Mouse (Mus musculus) left cerebral cortex, adult 2 months (tissue): ENCODE data around the gene Hist1h2bb. TPM values are rescaled to one million over a fixed set of nuclear protein-coding genes. Genes with fewer than 3 reads are reported as not detected.
"Not testable (repeated sequence)": the region's sequence is repeated elsewhere in the genome, so short reads cannot be mapped to it uniquely, and the experiment has no call there.

Experiments
- DNase-seq, 2 experiments: peaks; one replicate each; pipeline ENCODE4 v3.0.0; 2021 to 2022; ENCODE audit warnings: low spot score in 2 of 2, mixed read lengths in 1 of 2; ENCODE audit errors: extremely low spot score in 1 of 2
- H3K27ac ChIP-seq: fragments of 200-600 bp; 2 replicates; pipeline ENCODE4 v1.8.1; 2022
- H3K4me3 ChIP-seq: fragments of 200-600 bp; 2 replicates; pipeline ENCODE4 v1.8.1; 2022
- CTCF ChIP-seq: fragments of 200-600 bp; IDR thresholded peaks from 2 replicates; pipeline ENCODE4 v1.8.1; 2022; ENCODE audit warnings: antibody characterized with exemption, mild to moderate bottlenecking, moderate library complexity
- intact Hi-C: fragments of 180-260 bp; cut with DNase I; formaldehyde crosslinking; loops from one replicate; pipeline ENCODE4 v1.15.1; 2025
- total RNA-seq, 2 experiments: library from RNA; stranded (reverse); gene quantifications; 2 replicates each; pipeline ENCODE4 v1.2.3; 2021

Gene Hist1h2bb
- total RNA-seq, 2 experiments from 2014 or later: 12.3 to 19.0 TPM

DNA sequence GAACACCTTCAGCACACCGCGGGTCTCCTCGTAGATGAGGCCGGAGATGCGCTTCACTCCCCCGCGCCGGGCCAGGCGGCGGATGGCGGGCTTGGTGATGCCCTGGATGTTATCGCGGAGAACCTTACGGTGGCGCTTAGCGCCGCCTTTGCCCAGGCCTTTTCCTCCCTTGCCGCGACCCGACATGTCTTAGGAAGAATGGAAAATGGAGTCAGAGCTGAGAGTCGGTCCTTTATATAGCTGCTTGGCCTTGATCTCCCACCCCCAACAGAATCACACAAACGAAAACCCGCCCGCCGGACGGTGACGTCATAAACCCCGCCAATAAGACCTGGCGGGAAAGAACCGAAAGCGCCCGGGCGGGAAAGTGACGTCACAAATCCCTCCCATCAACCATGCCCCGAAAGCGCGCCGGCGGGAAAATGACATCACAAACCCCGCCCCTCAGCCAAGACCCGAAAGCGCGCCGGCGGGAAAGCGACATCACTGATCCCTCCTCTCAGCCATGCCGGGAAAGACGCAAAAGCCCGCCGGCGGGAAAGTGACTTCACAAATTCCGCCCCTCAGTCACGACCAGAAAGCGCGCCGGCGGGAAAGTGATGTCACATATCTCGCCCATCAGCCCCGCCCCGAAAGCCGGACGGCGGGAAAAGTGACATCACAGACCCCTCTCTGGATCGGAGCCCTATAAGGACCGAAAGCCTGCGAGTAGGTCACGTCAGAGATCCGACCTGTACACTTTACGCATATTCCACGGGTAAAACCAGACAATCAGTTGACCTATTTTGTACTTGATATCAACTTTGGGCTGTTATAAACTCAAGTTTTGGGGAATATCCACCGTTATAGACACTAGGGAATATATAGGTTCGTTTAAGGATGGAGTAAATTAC lies 14.7 kb downstream of the Hist1h2bb start, which contains the start of gene Hist1h4a:
Gene Hist1h4a (minus strand): TSS at position 259 of the 893 bp plus-strand sequence.
- no peak for TF ChIP-seq CTCF
- intact Hi-C loops: loop anchor here (1.0 to 5.0 kb wide), 4 partner anchors 140 to 1719 kb away; partner anchors contain the start of genes Abt1, Hist1h2ag, Hist1h2be and Hist1h2bj
- H3K27ac ChIP-seq: peak within 1 kb of the TSS; percentile 87
- peak within 1 kb of the TSS; percentile 66 for H3K4me3 ChIP-seq
- DNase-seq: peak; percentile 98 to 99

DNA sequence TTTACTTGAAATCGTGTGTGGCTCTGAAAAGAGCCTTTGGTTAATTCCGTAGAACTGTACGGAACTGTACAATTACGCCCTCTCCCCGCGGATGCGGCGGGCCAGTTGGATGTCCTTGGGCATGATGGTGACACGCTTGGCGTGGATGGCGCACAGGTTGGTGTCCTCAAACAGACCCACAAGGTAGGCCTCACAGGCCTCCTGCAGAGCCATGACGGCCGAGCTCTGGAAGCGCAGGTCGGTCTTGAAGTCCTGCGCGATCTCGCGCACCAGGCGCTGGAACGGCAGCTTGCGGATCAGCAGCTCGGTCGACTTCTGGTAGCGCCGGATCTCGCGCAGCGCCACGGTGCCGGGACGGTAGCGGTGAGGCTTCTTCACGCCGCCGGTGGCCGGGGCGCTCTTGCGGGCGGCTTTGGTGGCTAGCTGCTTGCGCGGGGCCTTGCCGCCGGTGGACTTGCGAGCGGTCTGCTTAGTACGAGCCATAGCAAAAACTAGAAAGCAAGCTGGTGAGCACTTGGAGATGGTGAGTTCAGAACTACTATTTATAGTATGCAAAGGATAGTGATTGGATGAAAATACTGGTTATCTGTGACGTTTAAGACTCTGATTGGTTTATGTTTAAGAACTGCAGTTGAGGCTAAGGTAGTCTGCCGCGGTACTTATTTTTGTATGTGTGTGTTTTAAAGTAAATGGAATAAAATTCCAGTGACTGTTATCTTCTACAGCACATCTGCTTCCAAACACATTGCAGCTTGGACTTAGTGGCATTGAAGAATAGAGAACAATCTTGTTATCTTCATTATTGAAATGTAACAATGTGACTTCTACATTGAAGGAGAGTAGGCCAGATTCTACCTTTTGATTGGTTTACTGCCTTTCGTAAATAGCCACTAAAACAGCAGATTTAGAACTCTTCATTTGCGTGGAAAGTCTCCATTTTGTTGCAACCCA lies 15.6 kb downstream of the Hist1h2bb start, which contains the start of gene Hist1h3a:
Gene Hist1h3a (minus strand): TSS at position 516 of the 951 bp plus-strand sequence.
- peak within 1 kb of the TSS; percentile 90 for H3K27ac ChIP-seq
- intact Hi-C loops: loop anchor here (1.0 to 5.0 kb wide), 4 partner anchors 141 to 1720 kb away; partner anchors contain the start of genes Abt1, Hist1h2ag, Hist1h2be and Hist1h2bj
- peak within 1 kb of the TSS; percentile 66 for H3K4me3 ChIP-seq
- peak; percentile 50 to 57 for DNase-seq

DNA sequence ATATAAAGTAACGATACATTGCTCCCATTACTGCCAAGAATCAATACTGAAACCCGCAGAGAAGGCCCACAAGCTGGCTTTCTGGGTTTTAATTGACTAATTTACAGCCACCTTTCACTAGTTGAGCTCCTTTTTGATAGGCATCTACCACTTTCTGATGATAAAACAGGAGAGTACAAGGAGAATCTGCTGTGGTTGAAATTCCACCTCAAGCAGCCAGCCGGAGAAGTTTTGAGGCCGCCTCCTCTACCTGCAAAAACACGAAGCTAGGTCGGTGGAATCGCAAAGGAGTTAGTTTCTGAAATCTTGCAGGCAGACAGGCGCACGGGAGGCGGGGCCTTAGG lies 16.7 kb downstream of the Hist1h2bb start:
- peak overlapping the region; percentile 90 for H3K27ac ChIP-seq

DNA sequence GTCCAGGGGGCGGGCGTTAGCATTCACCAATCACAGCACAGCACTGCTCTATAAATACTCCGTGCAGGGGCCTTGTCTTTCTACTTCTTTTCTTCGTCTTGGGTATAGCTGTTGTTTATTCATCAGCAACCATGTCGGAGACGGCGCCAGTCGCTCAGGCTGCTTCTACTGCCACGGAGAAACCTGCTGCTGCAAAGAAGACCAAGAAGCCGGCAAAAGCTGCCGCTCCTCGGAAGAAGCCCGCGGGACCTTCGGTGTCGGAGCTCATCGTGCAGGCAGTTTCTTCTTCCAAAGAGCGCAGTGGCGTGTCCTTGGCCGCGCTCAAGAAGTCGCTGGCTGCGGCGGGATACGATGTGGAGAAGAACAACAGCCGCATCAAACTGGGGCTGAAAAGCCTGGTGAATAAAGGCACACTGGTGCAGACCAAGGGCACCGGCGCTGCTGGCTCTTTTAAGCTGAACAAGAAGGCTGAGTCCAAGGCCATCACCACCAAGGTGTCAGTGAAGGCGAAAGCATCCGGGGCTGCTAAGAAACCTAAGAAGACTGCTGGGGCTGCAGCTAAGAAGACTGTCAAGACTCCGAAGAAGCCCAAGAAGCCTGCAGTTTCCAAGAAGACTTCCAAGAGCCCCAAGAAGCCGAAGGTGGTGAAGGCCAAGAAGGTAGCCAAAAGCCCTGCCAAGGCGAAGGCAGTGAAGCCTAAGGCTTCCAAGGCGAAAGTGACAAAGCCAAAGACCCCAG lies 17.2 kb downstream of the Hist1h2bb start, which contains the start of gene Hist1h1a:
Gene Hist1h1a (plus strand): TSS at position 81 of the 738 bp plus-strand sequence.
- peak; percentile 77 to 78 for DNase-seq
- intact Hi-C loops: loop anchor here (5.0 kb wide), 3 partner anchors 181 to 1721 kb away; partner anchors contain the start of genes Abt1, Hist1h2ag, Hist1h2bj and Hist1h4d
- TF ChIP-seq CTCF: no peak

More for the DNA sequence above, 16.7 kb downstream of the Hist1h2bb start:
- TF ChIP-seq CTCF: no peak
- no peak for DNase-seq
- intact Hi-C loops: loop anchor here (5.0 kb wide), 3 partner anchors 181 to 1721 kb away; partner anchors contain the start of genes Abt1, Hist1h2ag, Hist1h2bj and Hist1h4d
- H3K4me3 ChIP-seq: peak overlapping the region; percentile 66

DNA sequence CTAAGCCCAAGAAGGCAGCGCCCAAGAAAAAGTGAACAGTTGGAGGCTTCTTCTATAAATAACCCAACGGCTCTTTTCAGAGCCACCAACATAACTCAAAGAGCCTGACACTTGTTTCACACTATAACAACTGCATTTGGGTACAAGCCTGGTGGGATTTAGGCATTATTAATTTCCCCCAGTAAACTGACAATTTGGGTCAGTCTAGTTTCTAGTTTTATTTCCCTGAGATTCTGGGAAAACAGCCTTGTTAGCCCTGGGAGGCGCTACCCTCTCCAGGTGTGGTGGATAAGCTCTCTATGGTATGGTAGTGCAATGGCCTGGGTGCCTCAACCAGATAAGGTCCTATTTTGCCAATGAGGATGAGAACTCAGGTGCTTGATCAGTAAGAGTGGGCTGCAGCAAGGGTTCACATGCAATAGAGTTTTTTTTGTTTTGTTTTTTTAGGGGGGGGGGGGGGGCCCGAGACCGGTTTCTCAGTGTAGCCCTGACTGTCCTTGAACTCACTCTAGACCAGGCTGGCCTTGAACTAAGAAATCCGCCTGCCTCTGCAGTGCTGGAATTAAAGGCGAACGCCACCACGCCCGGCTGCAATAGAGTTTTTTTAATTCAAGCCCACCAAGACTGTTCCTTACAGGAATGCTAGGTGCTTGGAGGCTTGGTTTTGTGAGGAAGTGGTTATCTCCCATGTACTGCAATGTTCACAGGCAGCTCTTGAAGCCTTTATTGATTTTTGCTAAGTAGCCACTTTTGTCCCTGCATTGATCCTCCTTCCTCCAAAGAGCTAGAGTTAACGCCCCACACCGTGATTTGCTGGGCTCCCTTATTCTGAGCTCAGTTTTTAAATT lies 18.0 kb downstream of the Hist1h2bb start:
- Histone ChIP-seq H3K27ac (peak overlapping the region; percentile 90; the same call in 1 of the 2 replicates), H3K4me3 (peak overlapping the region; percentile 66; the same call in 1 of the 2 replicates)
- intact Hi-C loops: loop anchor here (5.0 kb wide), 3 partner anchors 182 to 1722 kb away; partner anchors contain the start of genes Abt1, Hist1h2ag, Hist1h2bj and Hist1h4d
- TF ChIP-seq CTCF: no peak
- DNase-seq: no peak

More for the DNA sequence above, 17.2 kb downstream of the Hist1h2bb start, which contains the start of gene Hist1h1a:
- H3K4me3 ChIP-seq: peak within 1 kb of the TSS; percentile 66
- peak within 1 kb of the TSS; percentile 90 for H3K27ac ChIP-seq

DNA sequence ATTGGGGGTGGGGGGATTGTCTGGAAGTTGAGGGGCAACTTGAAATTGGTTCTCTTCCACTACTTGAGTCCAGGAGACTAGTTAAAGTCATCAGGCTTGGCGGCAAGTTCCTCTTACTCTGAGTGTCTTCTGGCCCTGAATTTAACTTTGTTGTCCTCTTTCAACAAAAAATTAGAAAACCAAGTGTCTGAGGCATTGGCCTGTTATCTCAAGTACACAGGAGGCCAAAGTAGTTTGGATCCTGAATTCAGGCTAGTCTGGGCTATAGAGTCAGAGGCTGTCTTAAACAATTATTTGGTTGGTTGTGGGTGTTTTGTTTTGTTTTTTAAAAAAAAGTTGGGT lies 18.6 kb downstream of the Hist1h2bb start:
- no peak for TF ChIP-seq CTCF
- DNase-seq: no peak
- intact Hi-C loops: no loop called here
- Histone ChIP-seq H3K4me3 (no peak overlapping the region), H3K27ac (no peak overlapping the region)

DNA sequence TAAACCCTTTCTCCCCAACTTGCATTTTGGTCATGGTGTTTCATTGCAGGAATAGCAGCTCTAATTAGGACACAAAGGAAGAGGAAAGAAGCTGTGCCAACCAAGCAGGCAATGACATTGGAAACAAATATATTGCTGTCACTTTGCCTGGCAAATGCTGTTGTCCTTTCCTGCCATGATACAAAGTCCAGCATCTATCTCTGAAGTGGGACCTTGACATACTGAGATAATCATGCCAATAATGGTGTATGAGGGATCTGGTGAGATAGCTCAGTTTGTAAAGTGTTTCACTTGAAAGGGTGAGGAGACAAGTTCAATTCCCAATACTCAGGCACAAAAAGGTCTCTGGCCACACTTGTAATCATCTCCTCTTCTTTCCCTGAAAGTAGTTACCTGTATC lies 20.2 kb downstream of the Hist1h2bb start:
- H3K27ac ChIP-seq: no peak overlapping the region
- no peak overlapping the region for H3K4me3 ChIP-seq
- TF ChIP-seq CTCF: no peak
- intact Hi-C loops: no loop called here
- no peak for DNase-seq

DNA sequence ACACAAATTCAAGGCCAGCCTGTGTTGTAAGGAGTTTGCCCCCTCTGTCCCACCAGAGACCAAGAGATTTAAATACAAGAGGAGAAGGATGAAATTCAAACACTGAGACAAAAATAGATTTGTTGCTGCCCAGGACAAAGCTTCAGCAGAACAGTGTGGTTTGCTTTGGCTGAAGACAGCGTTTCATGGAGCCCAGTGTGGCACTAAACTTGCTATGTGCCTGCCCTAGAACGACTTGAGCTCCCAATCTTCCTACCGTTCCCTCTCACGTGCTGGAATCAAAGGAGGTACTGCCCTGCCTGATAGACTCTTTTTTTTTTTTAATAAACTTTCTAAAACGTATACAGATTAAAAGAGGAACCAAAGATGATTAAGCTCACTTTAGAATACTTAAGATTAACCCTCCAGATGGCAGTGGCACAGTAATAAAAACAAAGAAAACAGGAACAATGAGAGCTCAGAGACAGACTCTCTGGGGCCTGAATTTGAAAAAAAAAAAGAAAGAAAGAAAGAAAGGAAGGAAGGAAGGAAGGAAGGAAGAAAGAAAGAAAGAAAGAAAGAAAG lies 22.4 kb downstream of the Hist1h2bb start:
- no peak for TF ChIP-seq CTCF
- DNase-seq: no peak
- Histone ChIP-seq H3K4me3 (no peak overlapping the region), H3K27ac (no peak overlapping the region)
- intact Hi-C loops: no loop called here

DNA sequence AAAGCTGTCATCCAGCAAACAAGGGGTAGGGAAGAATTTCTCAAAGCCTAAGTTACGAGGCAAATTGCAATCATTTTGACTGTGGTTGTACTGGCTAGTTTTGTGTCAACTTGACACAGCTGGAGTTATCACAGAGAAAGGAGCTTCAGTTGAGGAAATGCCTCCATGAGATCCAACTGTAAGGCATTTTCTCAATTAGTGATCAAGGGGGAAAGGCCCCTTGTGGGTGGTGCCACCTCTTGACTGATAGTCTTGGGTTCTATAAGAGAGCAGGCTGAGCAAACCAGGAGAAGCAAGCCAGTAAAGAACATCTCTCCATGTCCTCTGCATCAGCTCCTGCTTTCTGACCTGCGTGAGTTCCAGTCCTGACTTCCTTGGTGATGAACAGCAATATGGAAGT lies 23.1 kb downstream of the Hist1h2bb start, which contains the start of gene Trim38:
Gene Trim38 (plus strand): TSS at position 301 of the 400 bp plus-strand sequence.
- H3K27ac ChIP-seq, intact Hi-C loops, H3K4me3 ChIP-seq, DNase-seq: not testable (repeated sequence)
